Mouse (Mus musculus): ENCODE results near the gene Ubash3b. TPM values are rescaled to one million over a fixed set of nuclear protein-coding genes. Genes with fewer than 3 reads are reported as not detected.

The Ubash3b gene
- polyA plus RNA-seq, 1 experiment = 0.87 TPM

Other genes starting within 250 kb of the Ubash3b start
- not detected in 2 replicates for gene Jhy, start 197.6 kb downstream of the Ubash3b start, polyA plus RNA-seq (2012; ENCODE audit: insufficient read depth, insufficient read length, missing spikeins)
- gene Crtam, start 157.1 kb downstream of the Ubash3b start, polyA plus RNA-seq (2012; ENCODE audit: insufficient read depth, insufficient read length, missing spikeins) = not detected in 2 replicates

Measured in brown adipose tissue, adult 24 weeks (tissue).